Mouse (Mus musculus) forebrain, embryonic 13.5 days (tissue): ENCODE data around the gene Dync2li1. TPM values are rescaled to one million over a fixed set of nuclear protein-coding genes. Genes with fewer than 3 reads are reported as not detected.

Experiments used
- ATAC-seq: fragments of 200-750 bp; cut with Nextera tagmentation; 2 replicates; pipeline ENCODE4 v1.8.0; 2017
- H3K27ac ChIP-seq: fragments of 300-500 bp; sonication (generic); 2 replicates; pipeline ENCODE4 v1.5.1; 2015; ENCODE audit warnings: inconsistent platforms, mild to moderate bottlenecking, moderate library complexity
- H3K27me3 ChIP-seq: fragments of 300-500 bp; sonication (generic); 2 replicates; pipeline ENCODE4 v1.6.1; 2015; ENCODE audit warnings: mild to moderate bottlenecking, inconsistent platforms
- H3K36me3 ChIP-seq: fragments of 300-500 bp; sonication (generic); 2 replicates; pipeline ENCODE4 v1.6.1; 2015; ENCODE audit warnings: mild to moderate bottlenecking, inconsistent platforms; ENCODE audit not compliant: poor library complexity, severe bottlenecking
- H3K4me1 ChIP-seq: fragments of 300-500 bp; sonication (generic); 2 replicates; pipeline ENCODE4 v1.6.1; 2015; ENCODE audit warnings: inconsistent platforms
- H3K4me2 ChIP-seq: fragments of 300-500 bp; sonication (generic); 2 replicates; pipeline ENCODE4 v1.6.1; 2015; ENCODE audit warnings: inconsistent platforms, mild to moderate bottlenecking, moderate library complexity
- H3K4me3 ChIP-seq: fragments of 300-500 bp; sonication (generic); 2 replicates; pipeline ENCODE4 v1.5.1; 2015; ENCODE audit warnings: mild to moderate bottlenecking, inconsistent platforms
- H3K9ac ChIP-seq: fragments of 300-500 bp; sonication (generic); 2 replicates; pipeline ENCODE4 v1.6.1; 2015; ENCODE audit warnings: mild to moderate bottlenecking, inconsistent platforms
- H3K9me3 ChIP-seq: fragments of 300-500 bp; sonication (generic); replicated peaks from 2 replicates; pipeline ENCODE4 v1.6.1; 2016; ENCODE audit warnings: inconsistent platforms
- WGBS: fragments of 180-500 bp; shearing (Covaris S2); methylation state at CpG from one replicate; pipeline ENCODE4 v1.1.7; 2015; 5-methylcytosine and 5-hydroxymethylcytosine counted together
- polyA plus RNA-seq: library from polyadenylated mRNA; unstranded; fragments of >200 nt; fragmentation: Nextera tagmentation; extraction: Ambion mirVana; gene quantifications from 2 replicates; pipeline ENCODE4 v1.2.1, GENCODE M21; 2015

Gene Dync2li1
- polyA plus RNA-seq = 30.6 and 35.9 TPM in 2 replicates

DNA sequence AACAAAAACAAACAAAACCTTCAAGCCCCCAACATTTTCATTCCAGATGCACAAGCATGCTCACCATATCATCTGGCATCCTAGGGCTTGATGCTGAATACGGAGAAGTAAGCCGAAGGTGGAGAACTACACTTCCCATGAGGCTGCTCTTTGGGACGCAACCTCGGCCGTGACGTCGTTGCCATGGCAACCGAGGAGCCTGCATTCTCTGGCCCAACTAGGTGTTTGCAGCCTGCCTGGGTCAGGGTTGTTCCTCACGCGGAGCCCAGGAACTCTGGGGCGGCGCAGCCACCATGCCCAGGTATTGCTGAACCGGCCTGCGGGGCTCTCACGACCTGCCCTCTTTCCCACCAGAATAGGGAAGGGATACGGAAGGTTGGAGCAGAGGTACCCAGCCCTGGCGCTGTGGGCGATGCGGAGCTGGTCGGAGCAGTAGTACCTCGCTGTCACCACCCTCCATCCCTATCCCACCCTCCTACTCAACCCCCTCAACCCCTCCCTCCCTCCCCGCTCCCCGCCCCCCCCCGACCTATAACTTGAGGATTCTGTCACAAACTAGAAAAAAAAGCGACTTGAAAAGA lies at the start of gene Dync2li1:
TSS of gene Dync2li1 (plus strand) at position 221 of the 581 bp plus-strand sequence.
- Histone ChIP-seq H3K9ac (peak within 1 kb of the TSS; percentile 74), H3K4me2 (peak within 1 kb of the TSS; percentile 69), H3K27ac (peak within 1 kb of the TSS; percentile 44; the same call in 1 of the 2 replicates), H3K27me3 (no peaks in the 10 kb centered on the region), H3K36me3 (no peaks in the 10 kb centered on the region), H3K4me3 (peak within 1 kb of the TSS; percentile 66), H3K4me1 (peaks cover 6% of the 10 kb centered on the region), H3K9me3 (no peaks in the 10 kb centered on the region)
- 1% methylated on average over 25 of the region's 25 CpGs for WGBS
- ATAC-seq = peak; percentile 98

GRCm38 (mm10) chr17:84576621-84577293 lies 49.5 kb upstream of the Dync2li1 start:
- Histone ChIP-seq H3K4me1 (no peaks in the 10 kb centered on the region), H3K27me3 (no peaks in the 10 kb centered on the region)
- WGBS = 88% methylated on average over 16 of the region's 16 CpGs

DNA sequence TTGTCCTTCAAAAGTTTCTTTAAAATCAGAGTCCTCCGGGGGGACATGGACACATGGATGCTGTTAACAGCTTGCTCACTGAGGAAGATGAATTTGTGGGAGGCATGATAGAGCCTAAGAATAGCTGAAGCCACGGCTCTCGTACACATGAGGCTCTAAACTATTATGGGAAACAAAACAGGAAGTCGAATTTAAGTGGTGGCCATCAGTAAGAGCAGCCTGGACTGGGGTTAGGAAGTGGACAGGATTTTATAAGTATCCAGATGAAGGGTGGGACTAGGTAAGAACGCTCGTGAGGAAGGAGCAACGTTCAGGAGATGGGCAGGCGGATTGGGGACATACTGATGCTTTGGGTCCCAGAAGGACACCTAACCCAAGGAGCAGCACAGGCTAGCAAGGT lies 47.0 kb upstream of the Dync2li1 start:
- ATAC-seq = no peak
- no peak overlapping the region for H3K27ac ChIP-seq
- no peak overlapping the region for H3K4me3 ChIP-seq
- H3K9me3 ChIP-seq = no peaks in the 10 kb centered on the region
- no peaks in the 10 kb centered on the region for H3K27me3 ChIP-seq
- H3K36me3 ChIP-seq = no peaks in the 10 kb centered on the region
- no peak overlapping the region for H3K4me2 ChIP-seq
- H3K4me1 ChIP-seq = no peaks in the 10 kb centered on the region
- WGBS = 88% methylated on average over 8 of the region's 8 CpGs
- H3K9ac ChIP-seq = no peak overlapping the region

More at GRCm38 (mm10) chr17:84576621-84577293, 49.5 kb upstream of the Dync2li1 start:
- Histone ChIP-seq H3K27ac (no peak overlapping the region), H3K4me2 (no peak overlapping the region), H3K9me3 (no peaks in the 10 kb centered on the region), H3K4me3 (no peak overlapping the region), H3K36me3 (no peaks in the 10 kb centered on the region), H3K9ac (no peak overlapping the region)
- no peak for ATAC-seq

DNA sequence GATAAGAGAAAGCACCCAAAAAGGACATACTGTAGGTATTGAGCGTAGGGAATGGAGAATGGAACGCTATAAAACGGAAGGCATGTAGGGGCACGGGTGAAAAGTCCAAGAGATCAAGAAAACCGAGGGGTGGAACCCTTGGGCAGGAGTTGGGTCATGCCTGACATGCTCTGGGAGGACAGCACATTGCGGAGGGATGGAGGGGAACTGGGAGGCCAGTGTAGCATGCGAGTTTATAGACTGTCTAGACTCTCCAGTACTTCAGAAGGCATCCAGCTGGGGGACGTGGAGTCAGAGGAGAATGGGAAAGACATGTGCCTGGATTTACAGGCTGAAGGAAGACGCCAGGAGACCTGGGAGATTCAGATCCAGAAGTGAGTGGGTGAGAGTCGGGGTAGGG lies 46.5 kb upstream of the Dync2li1 start:
- Histone ChIP-seq H3K4me2 (no peak overlapping the region), H3K27me3 (no peaks in the 10 kb centered on the region), H3K9ac (no peak overlapping the region), H3K4me1 (no peaks in the 10 kb centered on the region), H3K27ac (no peak overlapping the region), H3K9me3 (no peaks in the 10 kb centered on the region), H3K4me3 (no peak overlapping the region), H3K36me3 (no peaks in the 10 kb centered on the region)
- WGBS = 88% methylated on average over 10 of the region's 10 CpGs
- ATAC-seq = no peak

GRCm38 (mm10) chr17:84580821-84581220 lies 45.5 kb upstream of the Dync2li1 start:
- ATAC-seq = no peak
- 72% methylated on average over 8 of the region's 8 CpGs for WGBS
- H3K4me3 ChIP-seq = no peak overlapping the region
- no peak overlapping the region for H3K27ac ChIP-seq
- H3K4me2 ChIP-seq = no peak overlapping the region
- no peak overlapping the region for H3K9ac ChIP-seq
- no peaks in the 10 kb centered on the region for H3K4me1 ChIP-seq
- H3K9me3 ChIP-seq = no peaks in the 10 kb centered on the region
- no peaks in the 10 kb centered on the region for H3K27me3 ChIP-seq
- no peaks in the 10 kb centered on the region for H3K36me3 ChIP-seq

DNA sequence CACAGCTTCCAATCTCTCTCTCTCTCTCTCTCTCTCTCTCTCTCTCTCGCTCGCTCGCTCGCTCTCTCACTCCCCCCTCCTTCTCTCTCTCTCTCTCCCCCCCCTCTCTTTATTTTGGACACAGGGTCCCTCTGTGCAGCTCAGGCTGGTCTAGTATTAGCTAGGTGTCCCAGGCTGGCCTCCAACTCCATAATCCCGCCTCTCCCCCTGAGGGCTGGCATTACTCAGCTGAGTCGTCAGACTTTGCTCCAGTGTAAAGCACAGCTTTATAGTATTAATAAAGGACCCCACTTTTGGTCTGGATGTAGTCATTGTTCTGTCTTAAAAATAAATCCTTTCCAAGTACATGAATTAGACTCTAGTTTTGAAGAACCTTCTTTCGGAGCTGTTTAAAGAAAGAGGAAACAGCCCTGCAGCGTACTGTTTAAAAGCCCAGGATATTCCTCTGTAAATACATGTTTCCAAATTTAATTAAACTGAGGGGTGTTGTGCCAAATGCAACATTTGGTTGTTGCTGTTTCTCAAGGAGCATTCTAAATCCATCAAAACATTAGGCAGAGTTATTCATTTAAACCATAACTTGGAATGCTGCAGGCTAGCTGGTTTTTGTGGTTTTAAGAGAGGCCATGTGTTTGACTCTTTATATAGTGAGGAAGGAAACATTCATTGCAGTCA lies 44.4 kb upstream of the Dync2li1 start:
- peak; percentile 48; the same call in 1 of the 2 replicates for ATAC-seq

DNA sequence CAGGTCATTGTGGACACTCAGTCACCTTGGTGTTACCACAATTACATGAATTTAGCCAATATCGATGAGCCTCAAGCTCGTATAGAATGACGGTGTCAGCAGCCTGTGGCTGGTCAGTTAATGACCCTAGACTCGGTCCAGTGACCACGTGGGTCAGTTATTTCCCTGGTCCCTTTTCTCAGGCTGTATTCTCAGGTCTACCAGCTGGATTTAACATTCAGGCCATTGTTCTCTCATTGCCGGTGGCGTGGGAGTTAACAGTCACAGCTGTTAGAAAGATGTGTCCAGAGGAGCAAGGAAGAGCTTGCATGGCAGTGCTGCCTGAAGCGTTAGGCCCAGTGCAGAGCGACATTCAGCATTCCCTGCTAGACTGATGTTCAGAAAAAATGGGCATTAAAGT lies 42.2 kb upstream of the Dync2li1 start:
- no peak for ATAC-seq
- 76% methylated on average over 9 of the region's 9 CpGs for WGBS
- Histone ChIP-seq H3K4me3 (no peak overlapping the region), H3K9me3 (no peaks in the 10 kb centered on the region), H3K4me2 (no peak overlapping the region), H3K36me3 (no peaks in the 10 kb centered on the region), H3K27me3 (no peaks in the 10 kb centered on the region), H3K9ac (no peak overlapping the region), H3K27ac (no peak overlapping the region), H3K4me1 (no peaks in the 10 kb centered on the region)

More for the DNA sequence above, 44.4 kb upstream of the Dync2li1 start:
- H3K4me3 ChIP-seq = no peak overlapping the region
- no peak overlapping the region for H3K4me2 ChIP-seq
- no peaks in the 10 kb centered on the region for H3K9me3 ChIP-seq
- H3K4me1 ChIP-seq = no peaks in the 10 kb centered on the region
- H3K36me3 ChIP-seq = no peaks in the 10 kb centered on the region
- H3K27me3 ChIP-seq = no peaks in the 10 kb centered on the region
- WGBS = 59% methylated on average over 8 of the region's 8 CpGs
- H3K27ac ChIP-seq = no peak overlapping the region
- H3K9ac ChIP-seq = no peak overlapping the region

DNA sequence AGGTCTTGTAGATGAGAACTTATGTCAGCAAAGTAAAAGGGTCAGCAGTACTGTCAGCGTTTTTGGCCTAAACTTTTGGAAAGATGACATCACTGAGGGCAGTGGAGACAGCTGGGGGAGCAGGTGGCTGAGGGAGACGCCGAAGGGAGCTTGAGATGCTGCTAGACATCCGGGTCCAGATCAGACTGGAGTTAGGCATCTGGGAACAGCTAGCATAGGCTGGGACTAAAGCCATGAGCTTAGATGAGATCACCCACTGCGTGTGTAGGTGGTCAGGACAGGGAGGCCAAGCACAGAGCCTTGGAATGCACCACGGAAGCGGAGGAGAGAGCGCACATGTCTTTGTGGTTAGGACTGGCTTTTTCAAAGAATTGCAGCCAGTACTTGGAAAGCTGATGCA lies 41.2 kb upstream of the Dync2li1 start:
- no peaks in the 10 kb centered on the region for H3K36me3 ChIP-seq
- no peak overlapping the region for H3K4me3 ChIP-seq
- WGBS = 80% methylated on average over 8 of the region's 8 CpGs
- no peaks in the 10 kb centered on the region for H3K9me3 ChIP-seq
- ATAC-seq = no peak
- no peaks in the 10 kb centered on the region for H3K4me1 ChIP-seq
- H3K27me3 ChIP-seq = no peaks in the 10 kb centered on the region
- no peak overlapping the region for H3K4me2 ChIP-seq
- H3K27ac ChIP-seq = no peak overlapping the region
- no peak overlapping the region for H3K9ac ChIP-seq

DNA sequence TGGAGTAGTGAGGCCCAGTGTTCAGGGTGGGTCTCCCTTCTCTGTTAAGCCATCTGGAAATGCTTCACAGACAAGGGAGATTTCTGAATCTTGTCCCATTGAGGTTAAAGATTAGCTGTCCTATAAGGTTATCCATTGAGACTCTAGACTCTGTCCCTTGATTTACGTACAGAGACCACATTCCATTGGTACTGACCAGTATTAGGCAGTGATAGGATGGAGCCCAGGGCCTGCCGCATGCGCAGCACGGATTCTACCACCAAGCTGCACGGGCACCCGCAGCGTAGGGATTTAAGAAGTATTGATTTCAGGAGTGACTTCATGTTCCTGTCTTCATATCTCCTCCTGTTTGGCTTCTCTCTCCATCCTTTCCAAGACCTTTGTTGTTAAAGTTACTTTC lies 36.2 kb upstream of the Dync2li1 start:
- H3K9me3 ChIP-seq = no peaks in the 10 kb centered on the region
- no peak overlapping the region for H3K4me2 ChIP-seq
- no peaks in the 10 kb centered on the region for H3K27me3 ChIP-seq
- no peak overlapping the region for H3K9ac ChIP-seq
- H3K4me1 ChIP-seq = no peaks in the 10 kb centered on the region
- no peak overlapping the region for H3K27ac ChIP-seq
- no peaks in the 10 kb centered on the region for H3K36me3 ChIP-seq
- ATAC-seq = no peak
- 94% methylated on average over 7 of the region's 7 CpGs for WGBS
- H3K4me3 ChIP-seq = no peak overlapping the region

DNA sequence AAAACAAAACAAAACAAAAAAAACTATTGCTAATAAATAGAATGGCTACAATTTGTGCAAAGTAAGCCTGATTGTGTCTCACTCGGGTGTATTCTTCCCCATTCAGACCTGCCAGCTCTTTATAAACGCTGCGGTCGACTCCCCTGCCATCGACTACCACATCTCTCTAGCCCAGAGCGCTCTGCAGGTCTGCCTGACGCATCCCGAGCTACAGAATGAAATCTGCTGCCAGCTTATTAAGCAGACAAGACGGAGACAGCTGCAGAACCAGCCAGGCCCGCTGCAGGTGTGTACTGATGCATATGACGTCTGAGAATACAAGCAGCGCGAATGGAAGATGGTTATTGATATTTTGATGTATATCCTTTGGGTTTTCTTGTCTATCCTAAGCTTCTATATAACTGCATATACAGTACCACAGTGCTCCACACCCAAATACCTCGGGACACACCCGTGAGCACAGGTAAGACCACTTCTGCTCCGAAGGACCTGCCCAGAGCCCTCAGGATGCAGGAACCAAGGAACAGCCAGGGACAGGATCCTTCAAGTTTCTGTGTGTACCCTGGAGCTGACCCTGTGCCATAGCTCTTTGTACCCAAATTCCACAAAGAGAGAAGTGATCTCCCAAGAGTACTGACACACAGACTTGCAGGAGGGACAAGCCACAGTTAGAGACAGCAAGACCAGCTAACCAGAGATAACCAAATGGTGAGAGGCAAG lies 34.7 kb upstream of the Dync2li1 start:
- Histone ChIP-seq H3K27ac (no peak overlapping the region), H3K4me1 (peaks cover 8% of the 10 kb centered on the region), H3K9ac (no peak overlapping the region), H3K36me3 (no peaks in the 10 kb centered on the region), H3K9me3 (no peaks in the 10 kb centered on the region), H3K4me3 (no peak overlapping the region), H3K27me3 (no peaks in the 10 kb centered on the region), H3K4me2 (no peak overlapping the region)
- no peak for ATAC-seq
- WGBS = 77% methylated on average over 16 of the region's 16 CpGs

DNA sequence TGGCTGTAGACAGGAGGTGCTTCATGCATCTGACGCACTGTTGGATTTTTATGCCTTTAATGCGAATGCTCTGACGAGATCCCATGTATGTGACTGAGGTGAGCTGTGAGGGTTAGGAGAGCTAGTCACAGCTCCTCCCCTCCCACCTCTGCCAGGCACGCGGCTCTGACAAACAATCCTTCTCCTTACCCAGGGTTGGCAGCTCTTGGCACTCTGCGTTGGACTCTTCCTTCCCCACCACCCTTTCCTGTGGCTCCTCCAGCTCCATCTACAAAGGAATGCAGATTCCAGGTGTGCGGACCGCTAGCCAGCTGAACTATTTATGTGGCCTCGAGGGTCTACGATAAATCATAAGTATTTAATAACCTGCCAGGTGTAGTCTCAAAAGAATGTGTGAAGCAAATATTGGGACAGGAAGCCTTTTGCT lies 30.3 kb upstream of the Dync2li1 start:
- Histone ChIP-seq H3K4me1 (peaks cover 11% of the 10 kb centered on the region), H3K4me3 (no peak overlapping the region), H3K27ac (peak overlapping the region; percentile 51; the same call in 1 of the 2 replicates), H3K9ac (0 out of 2 replicates have a peak overlapping the region, but pooled peaks have one; percentile 16), H3K4me2 (peak overlapping the region; percentile 33), H3K9me3 (no peaks in the 10 kb centered on the region), H3K27me3 (no peaks in the 10 kb centered on the region), H3K36me3 (no peaks in the 10 kb centered on the region)
- WGBS = 47% methylated on average over 10 of the region's 10 CpGs
- peak; percentile 53; the same call in 1 of the 2 replicates for ATAC-seq

DNA sequence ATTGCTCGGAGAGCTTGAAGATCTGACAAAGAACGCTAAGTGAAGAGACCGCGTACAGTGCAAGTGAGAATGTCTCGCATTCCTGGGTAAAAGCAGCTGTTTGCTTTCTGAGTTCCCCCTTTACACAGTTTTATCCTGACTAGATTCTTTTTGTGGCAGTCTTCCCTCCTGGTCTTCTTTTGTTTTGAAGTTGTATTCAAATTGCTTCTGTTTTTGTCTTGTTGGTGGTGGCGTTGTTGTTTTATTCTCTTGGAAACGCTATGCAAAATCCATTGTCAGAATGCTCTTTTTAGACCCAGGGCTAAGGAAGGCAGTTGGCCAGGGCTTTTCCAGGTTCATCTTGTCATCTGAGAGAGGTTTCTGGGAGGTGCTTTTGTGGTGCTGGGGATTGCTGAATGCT lies 29.8 kb upstream of the Dync2li1 start:
- Histone ChIP-seq H3K27ac (peak overlapping the region; percentile 51; the same call in 1 of the 2 replicates), H3K27me3 (no peaks in the 10 kb centered on the region), H3K36me3 (no peaks in the 10 kb centered on the region), H3K4me3 (no peak overlapping the region), H3K4me1 (peaks cover 11% of the 10 kb centered on the region), H3K4me2 (peak overlapping the region; percentile 33), H3K9ac (0 out of 2 replicates have a peak overlapping the region, but pooled peaks have one; percentile 16), H3K9me3 (no peaks in the 10 kb centered on the region)
- WGBS = 41% methylated on average over 7 of the region's 7 CpGs
- ATAC-seq = no peak; the same call in 1 of the 2 replicates
